Mouse (Mus musculus) adrenal gland, postnatal 36 days (tissue): ENCODE data around the gene Rnf208. TPM values are rescaled to one million over a fixed set of nuclear protein-coding genes. Genes with fewer than 3 reads are reported as not detected.
A peak's percentile ranks its signal among the peaks of the same experiment; 100 is the strongest.

Experiments
- DNase-seq, 2 experiments: peaks; one replicate each; pipeline ENCODE4 v3.0.0; 2021; ENCODE audit warnings: mixed read lengths in 1 of 2
- long read RNA-seq, 2 experiments: library from polyadenylated mRNA; stranded (forward); transcript quantifications; one replicate each; pipeline ENCODE4 v2.0.0; 2021; ENCODE audit warnings: borderline sequencing depth in 2 of 2
- total RNA-seq, 2 experiments: library from RNA; stranded (reverse); gene quantifications; 2 replicates each; pipeline ENCODE4 v1.2.3; 2021

Rnf208 gene
- 1 to 10 TPM; 5.8 TPM for total RNA-seq
- long read RNA-seq, experiment 1, partial matches to known transcripts, result 0 of 2 reads
- long read RNA-seq, experiment 1, other reads (novel, unspliced or antisense), result 0 of 2 reads
- long read RNA-seq, experiment 2, partial matches to known transcripts, result 0 of 3 reads
- long read RNA-seq, experiment 2, other reads (novel, unspliced or antisense), result 1 of 3 reads

DNA sequence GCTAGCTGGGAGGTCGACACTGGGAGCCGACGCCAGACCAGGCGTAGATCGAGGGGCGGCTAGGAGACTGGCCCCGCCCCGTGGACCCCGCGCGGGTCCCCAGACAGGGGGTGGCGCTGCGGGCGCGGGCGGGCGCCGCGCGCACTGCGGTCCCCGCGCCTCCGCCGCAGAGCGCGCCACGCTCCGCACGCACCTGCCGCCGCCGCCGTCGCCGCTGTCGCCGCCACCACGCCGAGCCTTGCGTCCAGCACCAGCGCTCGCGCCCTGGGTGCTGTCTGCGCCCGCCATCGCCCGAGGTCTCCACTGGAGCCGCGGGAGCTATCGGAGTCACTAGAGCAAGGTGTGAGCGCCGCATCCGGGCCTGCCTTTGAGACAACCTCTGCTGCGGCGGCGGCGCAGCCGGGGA lies at the start of gene Rnf208, which contains the start of gene Cysrt1:
Gene Rnf208 (plus strand): TSS at position 155 of the 406 bp plus-strand sequence.
Gene Cysrt1 (minus strand): TSS at position 352 of the 406 bp plus-strand sequence.
- peak in 1 of 2 experiments; percentile 25 for DNase-seq

DNA sequence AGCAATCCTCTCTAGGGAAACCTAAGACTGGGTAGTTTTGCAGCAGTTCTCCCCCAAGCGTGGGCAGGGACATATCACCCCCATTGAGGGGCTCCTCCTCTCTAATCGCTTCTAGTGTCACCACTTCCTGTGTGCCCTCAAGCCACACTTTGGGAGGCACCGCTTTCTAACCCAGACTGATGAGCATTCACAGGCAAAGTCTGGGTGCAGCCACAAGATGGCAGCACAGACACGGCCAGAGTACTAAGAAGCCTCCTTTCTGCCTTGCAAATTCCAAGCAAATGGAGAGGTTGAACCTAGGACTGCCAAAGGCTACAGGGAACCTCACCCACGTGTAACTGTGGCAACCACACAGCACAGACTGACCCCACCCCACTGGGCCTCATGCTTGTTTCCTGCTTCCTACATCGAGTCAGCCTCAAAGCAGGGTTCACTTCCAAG lies 48.7 kb upstream of the Rnf208 start:
- DNase-seq, result peak; percentile 83 to 89

- DNase-seq, result no peak
Measured at GRCm38 (mm10) chr2:25194006-25194405, 48.0 kb upstream of the Rnf208 start.

- no peak for DNase-seq
Measured at GRCm38 (mm10) chr2:25194486-25195171, 47.4 kb upstream of the Rnf208 start.

- peak; percentile 82 to 86 for DNase-seq
Measured at GRCm38 (mm10) chr2:25195211-25196156, 46.6 kb upstream of the Rnf208 start.

DNA sequence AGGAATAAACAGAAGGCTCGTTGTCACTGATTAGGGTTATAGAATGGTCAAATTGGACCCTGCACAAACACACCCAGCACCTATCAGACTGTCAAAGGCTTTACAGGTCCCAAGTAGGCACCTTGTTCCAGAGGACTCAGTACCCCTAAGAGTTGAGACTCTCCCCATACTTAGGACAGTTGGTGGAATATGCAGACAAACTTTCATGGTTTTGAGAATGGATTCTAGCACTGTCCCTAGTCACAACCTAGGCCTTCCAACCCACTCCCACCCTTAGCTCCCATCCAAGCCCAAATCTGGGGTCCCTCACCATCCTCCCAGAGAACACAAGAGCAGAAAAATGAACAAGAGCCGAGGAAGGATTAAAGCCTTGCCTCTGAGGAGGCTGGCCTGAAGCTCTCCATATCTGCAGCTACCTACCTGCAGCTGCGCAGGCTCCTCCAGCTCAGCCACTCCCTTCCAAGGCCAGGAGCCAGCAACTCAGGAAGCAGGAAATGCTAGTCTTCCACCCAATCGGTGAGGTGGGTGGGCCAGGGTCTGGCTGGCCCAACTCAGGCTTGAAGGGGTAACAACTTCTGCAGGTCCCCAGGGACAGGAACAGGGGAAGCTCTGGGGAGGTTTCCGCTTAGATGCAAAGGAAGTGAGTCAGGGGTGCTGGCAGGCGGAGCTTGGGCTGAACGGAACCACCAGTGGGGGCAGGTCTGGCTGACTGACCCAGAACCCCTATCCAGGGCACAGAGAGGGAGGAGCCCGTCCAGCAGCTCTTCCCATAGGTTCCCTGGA lies 45.7 kb upstream of the Rnf208 start, which contains the start of gene Tor4a:
Gene Tor4a (minus strand): TSS at position 715 of the 783 bp plus-strand sequence.
- DNase-seq, result peak; percentile 88 to 91

GRCm38 (mm10) chr2:25197191-25197590 lies 44.9 kb upstream of the Rnf208 start:
- DNase-seq, result no peak

- DNase-seq, result no peak
Measured at GRCm38 (mm10) chr2:25197946-25198345, 44.1 kb upstream of the Rnf208 start.

GRCm38 (mm10) chr2:25200631-25201030 lies 41.4 kb upstream of the Rnf208 start:
- no peak for DNase-seq

DNA sequence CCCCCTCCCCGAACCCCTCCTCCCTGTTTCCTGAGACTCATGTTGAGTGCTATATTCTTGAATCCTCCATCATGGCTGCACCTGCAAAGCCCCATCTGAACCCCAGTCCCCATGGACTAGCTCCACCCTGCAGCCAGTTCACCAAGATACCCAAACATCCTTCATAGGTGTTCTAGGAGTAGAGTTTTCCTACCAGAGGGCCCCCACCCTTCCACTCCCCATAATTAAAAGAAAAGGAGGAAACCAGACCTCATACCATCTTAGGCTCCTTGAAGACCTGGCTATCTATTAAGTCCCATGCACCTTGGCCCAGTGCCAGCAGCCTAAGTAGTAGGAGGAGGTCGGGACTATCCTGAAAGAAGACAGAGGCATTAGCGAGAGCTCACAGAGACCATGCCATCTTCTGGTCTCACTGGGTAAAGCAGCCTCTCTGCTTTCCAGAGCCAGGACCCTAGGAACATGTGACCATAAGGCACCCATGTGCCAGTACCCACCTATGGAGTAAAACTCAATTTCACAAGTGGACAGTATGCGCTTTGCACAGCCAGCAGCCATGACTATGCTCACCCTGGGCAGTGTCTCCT lies 38.3 kb upstream of the Rnf208 start:
- DNase-seq, result peak in 1 of 2 experiments; percentile 33

DNA sequence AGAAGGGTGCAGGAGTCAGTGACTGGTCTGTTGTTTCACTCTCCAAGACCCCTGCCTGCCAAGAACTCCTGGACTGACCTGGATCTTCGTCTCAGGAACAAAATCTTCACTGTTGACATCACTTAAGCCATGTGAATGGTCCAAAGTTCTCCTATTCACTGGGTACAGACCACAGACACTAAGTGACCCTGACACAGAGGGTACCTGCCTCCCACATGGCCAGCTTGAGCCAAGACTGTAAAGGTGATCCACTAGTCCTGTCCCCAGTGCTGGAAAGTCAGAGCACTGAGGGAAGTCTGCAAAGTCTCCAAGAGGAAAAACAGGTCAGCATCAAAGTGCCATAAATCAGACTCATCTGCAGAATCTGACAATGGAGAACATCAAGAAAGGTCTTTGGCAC lies 34.5 kb upstream of the Rnf208 start:
- DNase-seq, result no peak

DNA sequence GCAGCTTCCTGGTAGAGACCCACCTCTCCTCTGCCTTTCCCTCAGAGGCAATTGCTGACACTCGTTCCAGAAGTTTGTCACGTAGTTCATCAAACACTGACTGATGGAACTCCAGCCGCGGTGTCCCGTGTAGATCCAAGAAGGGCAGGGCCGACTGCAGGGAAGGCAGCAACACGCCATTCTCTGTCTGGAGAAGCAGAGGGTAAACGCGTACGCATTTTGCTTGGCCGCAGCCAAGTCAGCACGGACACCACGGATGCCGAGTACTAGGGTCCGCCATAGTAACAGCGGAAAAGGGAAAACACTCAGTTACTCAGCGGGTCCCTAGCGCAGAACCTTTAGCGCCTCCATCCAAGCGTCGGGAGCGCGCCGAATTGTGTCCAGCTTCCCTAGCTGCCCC lies 31.4 kb upstream of the Rnf208 start:
- no peak for DNase-seq

DNA sequence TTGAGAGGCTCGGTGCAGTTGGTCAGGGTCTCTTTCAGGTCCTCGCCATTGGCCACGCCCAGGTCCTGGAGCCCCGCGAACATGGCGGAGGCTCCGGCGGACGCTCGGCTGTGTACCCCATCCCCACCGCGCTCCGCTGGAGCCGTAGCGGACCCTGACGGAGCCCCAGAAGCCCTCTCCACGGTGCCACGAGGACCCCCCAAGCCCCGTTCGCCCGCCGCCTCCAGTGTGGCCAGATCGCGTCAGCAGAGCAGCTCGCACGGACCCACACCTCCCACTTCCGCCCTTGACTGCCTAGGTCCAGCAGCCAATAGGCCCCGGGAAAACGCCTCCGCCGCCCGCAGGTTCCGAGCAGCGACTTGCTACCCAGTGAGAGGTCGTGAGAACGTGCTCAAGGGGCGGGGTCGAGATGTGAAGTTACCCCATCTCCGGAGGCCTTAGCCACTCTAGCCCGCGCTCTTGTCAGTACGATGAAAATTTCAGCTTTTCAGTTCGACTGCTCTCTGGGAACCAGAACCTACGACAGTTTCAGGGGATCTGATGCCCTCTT lies 30.9 kb upstream of the Rnf208 start, which contains the start of gene Nelfb:
Gene Nelfb (minus strand): TSS at position 369 of the 550 bp plus-strand sequence.
- peak; percentile 92 to 93 for DNase-seq

- no peak for DNase-seq
Measured at GRCm38 (mm10) chr2:25213266-25213865, 28.7 kb upstream of the Rnf208 start.

- DNase-seq, result no peak
Measured at GRCm38 (mm10) chr2:25214444-25214843, 27.6 kb upstream of the Rnf208 start, which contains the start of gene Stpg3. Gene Stpg3, minus strand, starts transcription at chr2:25214637.

DNA sequence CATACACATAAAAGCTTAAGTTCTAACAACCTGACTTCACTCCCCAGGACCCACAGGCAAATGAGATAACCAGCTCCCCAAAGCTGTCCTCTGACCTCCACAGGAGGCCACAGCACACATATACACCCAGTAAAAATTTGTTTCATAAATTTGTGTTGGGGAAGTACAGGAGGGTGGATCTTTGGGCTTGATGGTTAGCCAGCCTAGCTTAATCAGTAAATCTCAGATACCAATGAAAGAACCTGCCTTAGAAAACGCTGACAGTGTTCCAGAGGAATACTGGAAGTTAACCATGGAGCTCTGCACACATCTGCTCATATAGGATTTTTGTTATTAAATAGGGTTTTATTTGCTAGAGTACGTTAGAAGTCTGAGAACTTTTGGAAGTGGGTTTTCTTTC lies 24.4 kb upstream of the Rnf208 start:
- DNase-seq, result no peak

DNA sequence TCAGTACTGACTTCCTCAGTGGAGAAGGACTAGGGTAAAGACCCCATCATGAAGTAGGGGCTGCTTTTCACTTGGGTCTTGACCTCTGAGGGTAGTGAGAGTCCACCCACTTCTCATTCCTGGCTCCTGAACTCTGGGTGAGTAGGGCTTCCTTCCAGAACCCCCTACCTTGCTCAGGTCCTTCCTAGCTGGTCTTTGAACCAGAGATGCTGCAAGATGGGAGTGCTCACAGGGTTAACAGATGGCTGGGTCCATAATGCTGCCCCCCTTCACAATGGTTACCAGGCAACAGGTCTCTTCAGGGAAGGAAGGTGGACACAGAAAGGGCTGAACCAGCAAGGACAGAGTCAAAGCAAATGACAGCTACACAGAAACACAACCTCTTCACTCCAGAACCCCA lies 23.6 kb upstream of the Rnf208 start, which contains the start of gene Fam166a:
Gene Fam166a (plus strand): TSS at position 301 of the 400 bp plus-strand sequence.
- DNase-seq, result no peak

DNA sequence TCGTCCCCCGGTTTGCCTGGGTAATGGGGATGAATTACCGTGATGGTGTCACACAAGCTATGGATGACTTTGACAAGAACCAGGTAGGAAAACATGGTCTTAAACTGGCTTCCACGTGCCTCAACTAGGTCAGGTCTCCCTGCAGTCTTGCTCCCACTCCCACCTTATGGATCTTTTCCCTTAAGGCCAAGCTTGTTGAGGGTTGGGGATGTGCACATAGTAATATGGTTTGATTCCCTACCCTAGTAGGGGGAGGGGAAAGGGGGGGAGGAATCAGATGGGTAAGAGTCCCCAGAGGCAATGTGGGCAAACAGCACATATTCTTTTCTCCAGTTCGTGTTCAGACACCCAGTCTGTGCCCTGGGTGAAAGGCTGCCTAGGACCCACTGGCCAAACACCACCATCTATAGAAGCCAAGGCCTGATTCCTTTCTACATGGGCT lies 20.7 kb upstream of the Rnf208 start:
- no peak for DNase-seq

DNA sequence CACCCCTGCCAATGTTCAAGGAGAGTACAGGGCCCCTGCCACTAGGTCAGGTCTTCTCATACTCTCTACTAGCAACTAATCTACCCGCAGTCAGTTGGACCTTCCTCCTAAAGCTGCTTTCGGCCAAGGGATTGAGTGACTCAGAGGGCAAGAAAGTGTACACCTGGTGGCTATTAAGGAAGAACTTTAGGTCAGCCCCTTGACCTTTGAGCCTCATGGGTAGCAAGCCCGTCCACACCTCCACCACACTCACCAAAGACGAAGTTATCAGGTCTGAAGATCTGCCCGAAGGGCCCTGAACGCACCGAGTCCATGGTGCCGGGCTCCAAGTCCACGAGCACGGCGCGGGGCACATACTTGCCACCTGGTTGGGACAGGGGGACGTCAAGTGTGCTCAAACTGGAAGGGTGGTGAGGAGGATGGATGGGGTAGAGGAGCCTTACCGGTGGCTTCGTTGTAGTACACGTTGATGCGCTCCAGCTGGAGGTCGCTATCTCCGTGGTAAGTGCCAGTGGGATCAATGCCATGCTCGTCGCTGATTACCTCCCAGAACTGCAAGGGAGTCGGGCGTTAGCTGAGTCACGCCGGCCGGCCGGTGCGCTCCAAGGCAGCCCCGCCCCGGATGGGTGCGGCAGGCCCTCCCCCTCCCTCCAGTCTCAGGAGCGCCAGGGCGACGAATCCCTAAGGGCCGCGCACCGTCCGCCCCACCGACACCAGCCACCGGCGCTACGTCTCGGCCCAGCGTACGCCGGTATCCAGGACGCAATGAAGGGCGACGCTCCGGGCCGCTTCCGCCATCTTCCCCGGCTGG lies 18.2 kb upstream of the Rnf208 start:
- peak; percentile 94 to 95 for DNase-seq
